Mouse (Mus musculus) brain, embryonic 18.5 days (tissue): ENCODE measurements at regions not wholly inside any gene's neighbourhood (a gene's known extent, or its start where the extent isn't known, plus 50 kb on each side); places are given as distances from the start of the nearest gene placed in this dataset.

ENCODE experiments used
- DNase-seq: peaks from one replicate; pipeline ENCODE4 v3.0.0-alpha.2; 2012; ENCODE audit warnings: low read depth, low spot score

GRCm38 (mm10) chr14:76791811-76792571 is 235.3 kb upstream of the Serp2 start:
- DNase-seq: no peak

- no peak for DNase-seq
Observed at GRCm38 (mm10) chr14:76789376-76789775, 232.7 kb upstream of the Serp2 start.

DNA sequence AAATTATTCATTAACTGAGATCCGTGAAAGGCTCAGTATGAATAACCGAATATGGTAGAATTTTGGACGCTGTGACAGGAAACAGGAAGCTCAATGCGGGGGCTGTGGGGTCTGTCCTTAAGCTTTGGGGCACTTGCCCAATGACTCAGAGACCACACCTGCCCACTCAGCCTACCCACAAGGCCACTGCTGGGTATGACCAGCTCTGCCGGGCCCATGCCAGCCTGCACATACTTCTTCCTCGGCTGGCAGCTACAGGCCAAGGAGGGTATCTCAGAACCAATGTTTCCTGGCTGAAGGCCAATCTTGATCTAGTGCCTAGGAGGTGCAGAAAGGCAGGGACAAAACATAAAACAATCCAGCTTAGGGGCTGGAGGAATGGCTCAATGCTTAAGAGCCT is 230.9 kb upstream of the Serp2 start:
- no peak for DNase-seq

DNA sequence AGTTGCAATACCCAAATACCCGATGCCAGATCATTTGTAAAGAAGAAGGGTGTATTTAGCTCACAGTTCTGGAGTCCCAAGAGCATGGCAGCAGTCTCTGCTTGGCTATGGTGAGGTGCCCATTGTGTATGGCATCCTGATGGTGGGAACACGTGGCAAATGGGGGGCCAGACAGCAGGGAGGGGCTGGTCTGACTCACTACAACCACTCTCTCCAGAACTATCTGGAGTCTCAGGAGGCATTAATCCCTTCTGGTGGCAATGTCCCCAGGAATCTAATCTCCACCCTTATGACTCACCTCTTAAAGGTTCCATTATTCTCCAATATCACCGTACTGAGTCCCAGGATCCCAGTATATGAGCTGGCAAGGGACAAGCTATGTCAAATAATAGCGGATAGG is 229.5 kb upstream of the Serp2 start:
- DNase-seq: no peak

- no peak for DNase-seq
Observed at GRCm38 (mm10) chr14:76781524-76781880, 224.8 kb upstream of the Serp2 start.

DNA sequence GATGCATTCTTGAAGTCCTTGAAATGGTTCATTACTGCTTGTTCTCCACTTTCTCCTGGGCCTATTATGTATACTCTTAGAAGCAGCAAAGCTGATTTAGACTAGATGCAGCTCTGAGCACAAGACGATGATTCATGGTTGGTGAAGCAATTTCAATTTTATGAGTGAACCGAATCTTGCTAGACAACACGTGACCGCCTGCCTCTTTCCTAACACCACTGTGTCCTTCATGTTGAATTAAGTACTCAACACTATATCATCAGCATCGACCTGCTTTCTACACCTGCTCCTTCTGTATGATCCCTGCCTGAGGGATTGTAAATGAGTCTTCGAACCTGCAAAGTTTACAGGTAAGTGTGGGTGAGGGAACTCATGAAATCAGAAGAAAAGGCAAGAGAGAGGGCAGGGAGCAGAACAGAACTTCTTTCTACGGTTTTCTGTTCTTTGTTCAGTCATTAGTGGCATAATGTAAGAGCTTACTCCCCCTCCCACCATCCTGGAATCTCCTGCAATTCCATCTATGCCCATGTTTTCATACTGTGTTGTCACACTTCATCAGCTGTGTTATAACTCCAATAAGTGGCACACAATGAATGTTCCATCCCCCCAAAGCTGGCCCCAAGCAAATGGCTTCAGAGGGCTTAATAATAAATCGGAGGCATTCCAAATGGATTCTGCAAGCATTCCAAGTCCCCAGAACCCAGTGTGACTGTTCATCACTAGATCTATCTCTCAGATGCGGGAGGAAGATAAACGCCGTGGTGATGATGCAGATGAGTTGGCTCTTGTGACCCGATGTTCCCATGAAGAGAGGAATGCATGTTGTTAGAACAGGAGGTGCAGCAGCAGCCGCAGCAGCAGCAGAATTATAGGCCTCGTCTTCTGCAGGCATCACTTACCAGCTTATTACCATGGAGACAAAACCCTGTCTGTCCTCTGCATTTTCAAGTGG is 224.2 kb upstream of the Serp2 start:
- DNase-seq: no peak

DNA sequence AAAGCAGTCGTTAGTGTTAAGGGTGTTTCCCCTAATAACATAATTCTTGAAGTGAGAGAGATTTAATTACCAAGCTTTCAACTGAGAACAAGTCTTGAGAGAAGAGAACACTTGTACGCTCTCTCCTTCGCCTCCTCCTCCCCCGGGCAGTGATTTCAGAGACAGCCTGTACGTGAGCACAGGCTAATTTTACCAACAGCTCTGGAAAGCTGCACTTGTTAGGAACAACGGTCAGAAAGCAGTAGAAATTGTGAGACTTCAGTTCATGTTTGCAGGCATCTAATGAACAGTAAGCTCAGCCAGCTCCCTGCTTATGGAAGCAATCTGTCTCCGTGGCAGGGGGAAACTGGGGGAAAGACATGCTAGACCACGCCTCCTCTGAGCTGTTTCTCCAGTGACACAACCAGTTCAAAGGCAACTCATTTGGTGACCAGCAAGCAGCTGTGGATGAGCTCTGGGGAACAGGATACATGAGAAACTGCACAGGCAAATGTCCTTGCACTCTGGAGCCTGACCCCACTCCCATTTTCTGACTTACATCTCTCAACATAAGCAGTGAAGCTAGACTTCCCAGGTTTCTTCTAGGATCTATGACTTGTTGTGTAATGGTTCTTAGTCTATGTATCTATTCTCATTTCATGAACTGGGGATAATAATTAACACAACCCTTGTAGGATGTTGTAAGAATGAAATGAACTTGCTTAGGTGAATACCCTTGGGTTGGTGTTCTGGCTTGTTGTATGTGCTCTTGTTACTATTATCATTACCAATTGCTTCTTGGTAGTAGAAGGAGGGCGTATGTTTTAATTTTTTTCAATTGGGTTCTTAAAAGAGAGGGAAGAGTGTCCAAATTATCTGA is 222.1 kb upstream of the Serp2 start:
- no peak for DNase-seq

DNA sequence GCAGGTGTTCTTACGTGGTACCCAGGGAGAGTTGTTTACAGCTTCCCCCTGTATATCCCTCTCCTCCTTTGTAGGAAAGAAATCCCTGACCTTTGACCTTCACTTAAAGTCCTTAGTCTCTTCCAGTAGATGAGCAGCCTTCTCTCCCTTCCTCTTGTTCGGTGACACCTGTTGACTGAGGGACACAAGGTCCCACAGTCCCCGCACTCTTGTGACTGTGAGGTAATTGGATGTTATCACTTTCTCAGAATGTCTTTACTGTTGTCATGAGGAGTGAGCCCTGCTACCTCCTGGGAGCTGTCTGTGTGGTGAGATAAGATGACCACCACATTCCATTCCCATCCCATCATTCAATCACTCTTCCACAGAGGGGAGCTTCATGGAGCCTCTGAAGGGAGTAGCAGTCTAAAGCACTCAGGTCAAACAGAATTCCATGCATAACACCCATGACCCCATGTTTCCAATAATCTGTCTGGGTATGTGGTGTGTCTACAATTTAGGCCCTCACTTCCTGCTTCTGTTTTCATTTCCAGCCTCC is 218.8 kb upstream of the Serp2 start:
- no peak for DNase-seq

DNA sequence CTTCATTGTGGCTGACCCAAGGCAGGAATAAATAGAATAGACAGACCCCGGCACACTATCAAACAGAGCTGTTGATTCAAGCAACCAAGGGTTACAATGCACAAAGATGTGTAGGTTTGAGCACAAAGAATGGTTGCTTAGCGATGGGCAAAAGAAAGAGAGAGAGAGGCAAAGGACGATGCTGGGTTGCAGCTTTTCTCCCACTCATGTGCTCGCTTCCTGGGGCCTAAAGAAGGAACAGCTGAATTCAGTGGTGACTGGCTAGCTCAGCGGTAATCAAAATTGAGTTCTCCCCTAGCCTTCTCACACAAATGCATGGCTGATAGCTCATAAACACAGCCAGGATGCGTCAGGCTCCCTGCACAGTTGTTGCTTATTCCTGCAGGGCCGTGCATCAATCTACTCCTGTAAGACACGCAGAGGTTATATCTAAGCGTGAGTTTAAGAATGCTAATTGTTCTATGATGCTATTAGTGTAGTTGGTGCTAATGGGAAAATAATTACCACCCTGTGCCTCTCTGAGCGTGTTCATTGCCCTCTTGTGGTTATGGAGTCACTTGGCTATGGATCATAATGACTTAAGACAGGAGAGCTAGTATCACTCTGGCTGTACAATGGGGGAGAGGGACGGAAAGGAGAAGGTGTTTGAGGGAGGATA is 216.2 kb upstream of the Serp2 start:
- DNase-seq: no peak

GRCm38 (mm10) chr14:76770106-76770505 is 213.4 kb upstream of the Serp2 start:
- DNase-seq: no peak

- no peak for DNase-seq
Observed at GRCm38 (mm10) chr14:76767301-76767700, 210.6 kb upstream of the Serp2 start.

DNA sequence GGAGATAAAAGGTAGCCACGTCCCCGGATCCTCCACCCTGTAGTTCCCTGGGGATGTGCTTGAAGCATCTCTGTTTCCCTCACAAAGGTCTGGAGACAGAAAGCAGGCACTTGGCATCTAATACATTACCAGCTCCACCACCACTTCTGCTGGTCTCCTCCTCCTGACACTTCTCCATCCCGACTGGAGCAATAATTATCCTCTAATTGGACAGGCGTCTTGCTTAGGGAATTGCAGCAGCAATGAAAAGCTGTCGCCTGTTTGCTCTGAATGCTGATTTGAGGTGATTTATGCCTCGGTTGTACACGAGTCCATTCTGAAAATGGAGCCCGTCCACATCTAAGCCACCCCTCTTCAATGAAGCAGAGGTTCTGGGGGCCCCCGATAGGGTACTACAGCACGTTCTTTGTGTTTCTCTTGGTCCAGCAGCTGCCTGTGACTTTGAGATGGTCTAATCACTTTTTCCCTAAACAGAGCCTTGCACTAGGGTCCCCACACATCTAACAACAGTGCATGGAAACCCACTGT is 209.6 kb upstream of the Serp2 start:
- DNase-seq: no peak

DNA sequence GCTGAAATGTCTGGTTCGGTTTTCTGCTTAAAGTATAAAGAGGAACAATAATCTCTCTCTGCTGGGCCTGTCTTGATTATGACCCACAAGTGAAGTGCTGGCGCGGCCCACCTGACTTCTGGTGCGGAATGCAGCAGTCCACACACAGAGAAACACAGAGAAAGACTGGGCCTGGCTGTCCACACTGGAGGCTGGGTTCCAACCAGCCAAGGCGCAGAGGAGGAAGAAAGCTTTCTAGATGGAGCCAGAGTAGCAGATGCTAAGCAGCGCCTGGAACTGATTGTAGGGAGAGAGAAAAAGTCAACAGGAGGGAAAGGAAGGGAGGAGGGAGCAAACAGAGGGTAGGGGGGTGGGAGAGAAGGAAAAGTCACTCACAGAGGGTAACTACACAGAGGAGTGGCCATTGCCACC is 208.4 kb upstream of the Serp2 start:
- DNase-seq: no peak

DNA sequence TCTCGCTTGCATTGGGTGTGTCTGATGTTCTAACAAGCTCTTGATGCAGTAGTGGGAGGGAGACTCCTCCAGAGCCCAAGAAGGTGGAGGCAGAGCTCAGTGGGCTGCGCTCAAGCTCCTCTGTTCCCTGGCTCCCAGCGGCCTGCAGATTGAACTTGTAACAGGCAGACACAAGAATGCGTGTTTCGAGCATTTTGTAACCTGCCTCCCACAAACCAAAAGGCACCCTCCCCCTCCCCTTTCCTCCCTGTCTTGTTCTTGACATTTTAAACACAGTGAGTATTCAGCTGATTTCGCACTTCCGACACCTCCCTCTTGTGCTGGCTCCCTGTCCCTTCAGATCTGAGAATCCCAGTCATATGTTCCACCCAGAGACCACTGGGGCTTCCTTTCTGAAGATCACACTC is 207.7 kb upstream of the Serp2 start:
- DNase-seq: no peak

GRCm38 (mm10) chr14:76763539-76763938 is 206.8 kb upstream of the Serp2 start:
- DNase-seq: no peak

- DNase-seq: no peak
Observed at GRCm38 (mm10) chr14:76762777-76763176, 206.1 kb upstream of the Serp2 start.

DNA sequence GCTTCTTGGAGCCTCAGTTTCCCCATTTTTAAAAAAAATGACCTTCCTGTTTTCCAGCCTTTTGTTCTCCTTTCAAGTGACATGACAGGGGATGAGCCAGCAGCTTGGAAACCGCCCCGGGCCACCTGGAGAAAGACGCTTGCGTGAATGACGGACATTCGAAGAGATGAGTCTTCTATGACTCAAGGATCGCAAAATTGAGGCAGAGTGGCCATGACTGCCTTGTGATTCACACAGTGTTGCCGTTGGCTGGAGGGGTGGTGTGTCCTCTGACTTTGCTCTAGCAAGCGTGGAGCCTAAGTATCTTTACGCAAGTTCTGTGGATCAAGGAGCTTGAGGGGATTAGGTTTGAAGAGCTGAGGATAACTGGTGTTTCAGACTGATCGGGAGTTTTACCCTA is 205.0 kb upstream of the Serp2 start:
- DNase-seq: no peak

- DNase-seq: no peak
Observed at GRCm38 (mm10) chr14:76761274-76761673, 204.6 kb upstream of the Serp2 start.

GRCm38 (mm10) chr14:76760509-76761023 is 203.9 kb upstream of the Serp2 start:
- no peak for DNase-seq

GRCm38 (mm10) chr14:76759377-76759776 is 202.7 kb upstream of the Serp2 start:
- DNase-seq: no peak

- no peak for DNase-seq
Observed at GRCm38 (mm10) chr14:76758589-76758988, 201.9 kb upstream of the Serp2 start.
